Mouse (Mus musculus): ENCODE measurements around the gene Utp11. TPM values are rescaled to one million over a fixed set of nuclear protein-coding genes. Genes with fewer than 3 reads are reported as not detected.

Gene Utp11
- total RNA-seq, 2 experiments from 2014 or later, result 14.1 to 14.3 TPM

DNA sequence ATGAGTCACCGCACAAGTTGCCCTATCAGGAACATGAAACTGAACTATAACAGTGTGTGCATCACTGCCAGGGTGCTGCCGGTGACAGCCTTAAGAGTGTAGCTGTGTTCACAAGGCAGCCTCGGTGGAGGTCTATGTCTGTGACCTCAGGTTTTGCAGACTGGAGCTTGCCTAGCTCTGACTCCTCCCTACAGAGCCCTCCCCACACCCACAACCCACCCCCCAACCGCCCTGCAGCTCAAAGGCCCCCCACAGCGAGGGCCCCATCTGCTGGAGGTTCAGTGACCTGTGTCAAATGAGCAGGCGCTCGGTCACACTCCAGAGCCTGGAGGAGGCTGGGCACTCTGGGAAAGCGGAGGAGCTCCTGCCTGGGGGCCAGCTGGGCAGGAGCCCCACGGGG, 40.5 kb downstream of the Utp11 start:
- no peak for DNase-seq (ENCODE audit: low spot score in 2 of 2)

DNA sequence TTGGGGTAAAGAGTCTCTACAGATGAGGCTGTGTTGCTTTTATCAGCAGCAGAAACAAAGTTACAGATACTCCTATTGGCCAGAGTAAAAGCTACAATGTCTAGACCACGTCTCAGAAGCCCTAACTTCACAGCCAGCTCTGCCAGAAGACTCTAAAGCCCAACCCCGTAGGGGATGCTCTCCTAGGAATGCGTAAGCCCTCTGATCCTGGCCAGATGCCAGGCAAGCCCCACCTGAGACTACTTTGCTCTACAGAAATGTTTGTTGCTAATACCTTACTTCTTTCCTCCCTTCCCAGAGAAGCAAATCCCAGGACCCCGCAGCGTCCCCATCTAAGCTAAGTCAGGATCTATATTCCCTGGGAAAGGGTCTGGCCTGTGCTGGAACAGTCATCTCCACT, 45.5 kb downstream of the Utp11 start:
- intact Hi-C loops (cut with DNase I), result no loop called here
- DNase-seq (ENCODE audit: low spot score in 2 of 2), result no peak

More for the DNA sequence above, 40.5 kb downstream of the Utp11 start:
- intact Hi-C loops (cut with DNase I), result no loop called here

DNA sequence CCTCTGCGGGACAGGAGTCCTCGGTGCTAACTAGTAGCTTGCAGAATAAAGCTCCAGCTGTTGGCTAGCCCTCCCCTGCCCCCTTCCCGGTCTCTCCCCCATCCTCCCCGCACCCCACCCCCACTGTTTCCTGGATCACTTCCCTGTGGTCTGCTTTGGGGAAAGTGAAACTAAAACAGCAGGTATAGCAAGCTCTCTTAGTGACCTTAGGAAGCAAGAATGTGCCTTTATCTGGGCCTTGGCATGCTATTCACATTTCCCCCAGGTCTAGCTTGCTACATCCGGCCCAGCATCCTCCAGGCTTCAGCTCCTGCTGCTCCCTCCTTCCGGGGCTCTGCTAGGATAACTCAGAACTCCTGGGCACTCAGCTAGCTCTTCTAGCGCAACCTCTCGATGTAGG, 46.8 kb downstream of the Utp11 start:
- intact Hi-C loops (cut with DNase I), result no loop called here
- no peak for DNase-seq (ENCODE audit: low spot score in 2 of 2)

DNA sequence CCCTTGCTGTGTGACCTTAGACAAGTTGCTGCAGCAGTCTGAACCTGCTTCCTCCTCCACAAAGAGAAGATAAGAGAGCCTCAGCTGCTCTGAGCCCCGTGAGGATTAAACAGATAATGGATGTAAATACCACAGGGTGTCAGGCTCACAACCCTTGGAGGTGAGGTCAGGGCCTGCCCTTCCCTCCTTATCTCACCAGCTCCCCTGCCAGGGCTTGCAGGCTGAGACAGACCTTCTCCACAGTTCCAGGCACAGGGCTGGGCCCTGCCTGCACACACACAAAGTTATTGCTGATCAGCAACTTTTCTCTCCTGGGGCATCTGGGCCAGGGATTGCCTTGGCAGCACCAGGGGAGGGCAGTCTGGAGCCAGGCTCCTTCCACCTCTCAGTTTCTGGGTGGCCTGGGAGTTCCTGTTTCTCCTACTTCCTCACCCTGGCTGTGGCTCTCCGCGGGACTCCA, 48.4 kb downstream of the Utp11 start:
- DNase-seq (ENCODE audit: low spot score in 2 of 2), result no peak
- intact Hi-C loops (cut with DNase I), result no loop called here

DNA sequence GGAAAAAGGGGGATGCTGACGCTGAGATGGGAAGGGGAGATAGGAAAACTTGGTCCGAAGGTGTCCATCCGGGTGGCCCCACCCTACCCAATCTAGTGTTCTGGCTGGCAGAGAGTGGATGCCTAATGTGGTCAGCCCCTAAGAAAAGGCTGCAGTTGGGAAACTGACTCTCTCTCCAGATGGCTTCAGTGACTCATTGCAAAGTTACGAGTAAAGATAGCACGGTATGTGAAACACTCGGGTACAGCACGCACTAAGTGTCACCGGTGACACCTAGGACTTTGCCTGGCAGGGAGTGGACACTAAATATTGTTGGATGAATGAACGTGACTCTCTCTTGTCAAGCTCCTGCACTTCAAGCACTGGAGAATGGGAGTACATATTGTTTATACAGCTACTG, 49.5 kb downstream of the Utp11 start:
- intact Hi-C loops (cut with DNase I), result no loop called here
- DNase-seq (ENCODE audit: low spot score in 2 of 2), result no peak

DNA sequence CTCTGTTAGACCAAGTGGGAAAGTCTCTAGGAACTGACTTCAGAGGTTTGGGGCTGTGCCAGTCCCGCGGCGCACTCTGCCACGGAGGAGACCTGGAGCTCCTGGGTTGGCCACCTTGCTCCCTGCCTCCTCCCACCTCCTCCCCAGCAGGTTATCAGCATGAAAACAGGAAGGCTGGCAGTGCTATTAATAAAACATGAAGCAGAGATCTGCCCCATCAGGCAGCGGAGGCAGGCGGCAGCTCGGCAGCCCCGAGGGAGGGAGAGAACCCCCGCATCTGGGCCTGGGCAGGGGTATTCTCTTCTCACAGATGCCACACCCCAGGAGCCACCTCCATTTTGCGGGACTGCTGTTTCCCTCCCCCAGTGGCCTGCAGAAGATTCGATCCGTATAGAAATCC, 53.7 kb downstream of the Utp11 start:
- intact Hi-C loops (cut with DNase I), result no loop called here
- no peak for DNase-seq (ENCODE audit: low spot score in 2 of 2)

DNA sequence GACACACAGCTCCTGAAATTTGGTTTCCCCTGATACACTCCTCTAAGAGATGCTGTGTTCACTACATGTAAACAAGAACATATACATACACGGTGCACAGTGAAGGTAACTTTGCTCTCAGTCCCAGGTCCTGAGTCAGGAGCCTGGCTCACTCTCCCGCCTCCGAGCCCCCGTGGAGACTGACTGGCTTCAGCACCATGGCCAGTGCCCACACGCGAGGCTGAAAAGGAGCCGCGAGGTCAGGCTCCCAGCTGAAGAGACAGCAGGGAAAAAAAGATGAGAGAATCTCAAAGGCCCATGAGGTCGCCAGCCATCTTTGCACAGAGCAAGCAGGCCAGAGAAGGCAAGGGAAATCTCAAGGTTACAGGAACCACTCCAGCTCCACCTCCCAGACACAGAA, 60.1 kb downstream of the Utp11 start:
- DNase-seq (ENCODE audit: low spot score in 2 of 2), result no peak
- intact Hi-C loops (cut with DNase I), result no loop called here

DNA sequence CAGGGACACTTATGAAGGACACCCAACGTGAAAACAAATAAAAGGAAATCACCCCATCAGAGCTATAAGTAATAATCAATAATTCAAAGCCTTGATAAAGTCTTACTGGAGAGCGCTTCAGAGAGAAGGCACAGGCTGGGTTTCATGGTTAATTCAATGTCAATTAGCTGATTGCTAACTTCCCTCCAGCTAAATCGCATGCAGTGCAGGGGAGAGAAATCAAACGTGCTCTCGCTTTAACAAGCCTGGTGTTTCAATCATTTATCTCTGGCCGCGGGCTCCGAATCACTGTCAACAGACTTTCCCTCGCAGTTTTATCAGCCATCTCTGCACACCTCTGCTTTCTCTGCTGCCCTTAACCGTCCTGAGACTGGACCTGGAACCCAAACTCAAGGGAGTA, 60.5 kb downstream of the Utp11 start:
- intact Hi-C loops (cut with DNase I), result no loop called here
- no peak for DNase-seq (ENCODE audit: low spot score in 2 of 2)

DNA sequence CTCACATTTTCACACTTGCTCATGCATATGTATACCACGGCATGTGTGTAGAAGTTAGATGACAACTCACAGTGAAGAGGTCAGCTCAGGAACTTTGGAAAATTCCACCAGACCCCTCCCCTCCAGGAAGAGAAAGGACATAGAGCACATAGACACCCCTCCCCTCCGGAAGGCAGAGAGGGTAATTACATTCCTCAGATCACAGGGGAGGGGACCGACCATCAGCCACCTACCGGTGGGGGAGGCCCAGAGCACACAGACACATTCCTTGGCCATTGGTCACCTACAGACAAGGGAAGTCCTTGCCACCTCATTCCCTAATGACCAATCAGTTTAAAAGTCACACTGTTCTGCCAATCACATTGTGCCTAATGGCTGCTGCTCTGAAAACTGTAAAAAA, 61.9 kb downstream of the Utp11 start:
- DNase-seq (ENCODE audit: low spot score in 2 of 2), result no peak
- intact Hi-C loops (cut with DNase I), result no loop called here

Small RNA genes within 50 kb of the gene (microRNA-seq; reads per million reads assigned to microRNA genes)
- 0 reads per million in 2 experiments for gene Gm24721
- 0 reads per million in 2 experiments for gene Mir697

Other genes with a start within 250 kb of the Utp11 start
- gene 3100002H09Rik, start 82.8 kb downstream of the Utp11 start, total RNA-seq (2021), result under 1 TPM; 0.40 to 0.55 TPM
- 10 to 100 TPM; 29.9 to 30.1 TPM for gene Pou3f1, start 36.8 kb downstream of the Utp11 start, total RNA-seq (2021)
- 1 to 10 TPM; 3.8 to 4.2 TPM for gene Fhl3, start 7.1 kb upstream of the Utp11 start, total RNA-seq (2021)
- gene Sf3a3, start 21.2 kb upstream of the Utp11 start, total RNA-seq (2021), result 10 to 100 TPM; 31.1 to 32.2 TPM
- 10 to 100 TPM; 35.3 to 42.5 TPM for gene Inpp5b, start 48.2 kb upstream of the Utp11 start, total RNA-seq (2021)
- 10 to 100 TPM; 24.5 to 25.8 TPM for gene Mtf1, start 108.5 kb upstream of the Utp11 start, total RNA-seq (2021)
- gene Yrdc, start 157.1 kb upstream of the Utp11 start, total RNA-seq (2021), result 10 to 100 TPM; 29.6 to 29.7 TPM
- gene 1110065P20Rik, start 157.6 kb upstream of the Utp11 start, total RNA-seq (2021), result 10 to 100 TPM; 88.7 to 91.2 TPM
- 10 to 100 TPM; 51.1 to 55.7 TPM for gene Maneal, start 168.6 kb upstream of the Utp11 start, total RNA-seq (2021)
- gene Epha10, start 187.3 kb upstream of the Utp11 start, total RNA-seq (2021), result 10 to 100 TPM; 32.4 to 34.4 TPM
- 10 to 100 TPM; 15.0 to 17.6 TPM for gene 9930104L06Rik, start 243.4 kb upstream of the Utp11 start, total RNA-seq (2021)
- gene Cdca8, start 245.7 kb upstream of the Utp11 start, total RNA-seq (2021), result 1 to 10 TPM; 2.8 TPM

Measured in left cerebral cortex, postnatal 14 days (tissue).